Mouse (Mus musculus): ENCODE measurements around the gene Bbip1. TPM values are rescaled to one million over a fixed set of nuclear protein-coding genes. Genes with fewer than 3 reads are reported as not detected.

Gene Bbip1
- total RNA-seq (2012; rRNA removed) (71.3 and 81.9 TPM in 2 replicates), polyA plus RNA-seq (2012; ENCODE audit: insufficient read depth in 1 of 2, insufficient read length in 2 of 2, low read depth in 1 of 2, low replicate concordance in 2 of 2, missing spikeins in 1 of 2) (10 to 100 TPM in 1 of 2 experiments, not detected in 1; 75.9 TPM)

- peaks cover 0 to 60% of the 10 kb centered on the region in 2 experiments; a peak in 3 of 4 replicates for H3K36me3 ChIP-seq (ENCODE audit: control insufficient read depth in 1 of 2, insufficient read depth in 2 of 2, low read length in 2 of 2)
- peak within 1 kb of the TSS; percentile 99 for H3K27ac ChIP-seq (ENCODE audit: control insufficient read depth, low read depth, low read length)
- peak within 1 kb of the TSS; percentile 95 for H3K4me3 ChIP-seq (ENCODE audit: control insufficient read depth in 1 of 2, insufficient read depth in 1 of 2, low read depth in 2 of 2, low read length in 2 of 2)
- no peaks in the 10 kb centered on the region for H3K9me3 ChIP-seq (replicated peaks; ENCODE audit: insufficient read depth, low read length)
- peak; percentile 100 for DNase-seq (ENCODE audit: low read depth, low spot score)
- H3K79me2 ChIP-seq (ENCODE audit: control insufficient read depth, insufficient read depth, low read length, poor library complexity) = peaks cover 33% of the 10 kb centered on the region
- H3K9ac ChIP-seq (ENCODE audit: control insufficient read depth, low read depth, low read length, poor library complexity, severe bottlenecking) = peak within 1 kb of the TSS; percentile 97
- no peaks in the 10 kb centered on the region for H3K27me3 ChIP-seq (ENCODE audit: control insufficient read depth in 1 of 2, insufficient read depth in 2 of 2, low read length in 2 of 2)
- peaks cover 24 to 59% of the 10 kb centered on the region in 2 experiments for H3K4me1 ChIP-seq (ENCODE audit: control insufficient read depth in 1 of 2, insufficient read depth in 2 of 2, low read length in 2 of 2)
- TF ChIP-seq MEF2A (IDR thresholded peaks at IDR 0.05; ENCODE audit: extremely low read depth, insufficient replicate concordance, low read depth, low read length, poor library complexity, severe bottlenecking) (0 out of 2 replicates have a peak, but pooled peaks have one; percentile 24), TBP (IDR thresholded peaks at IDR 0.05; ENCODE audit: low read depth, low read length) (peak; percentile 64), TCF12 (IDR thresholded peaks at IDR 0.05; ENCODE audit: low read depth, low read length) (peak; percentile 56), ETS1 (IDR thresholded peaks at IDR 0.05; ENCODE audit: low read depth, low read length) (peak; percentile 66; the same call in 1 of the 2 replicates), JUND (IDR thresholded peaks at IDR 0.05; ENCODE audit: low read depth, low read length) (no peak), USF2 (IDR thresholded peaks at IDR 0.05; ENCODE audit: borderline replicate concordance in 1 of 2, insufficient read depth in 1 of 2, low read depth in 1 of 2, low read length in 2 of 2) (no peak), ZMIZ1 (IDR thresholded peaks at IDR 0.05; ENCODE audit: low read depth, low read length) (no peak), CTCF (IDR thresholded peaks at IDR 0.05 in 2 of 3, conservative IDR thresholded peaks at IDR 0.05 in 1 of 3; ENCODE audit: control insufficient read depth in 1 of 3, insufficient read depth in 1 of 3, low read depth in 2 of 3, low read length in 3 of 3, poor library complexity in 1 of 3, severe bottlenecking in 1 of 3) (peak in 2 of 3 experiments; percentile 38 to 47; a peak in 4 of 6 replicates), TAL1 (IDR thresholded peaks at IDR 0.05; ENCODE audit: low read length) (no peak), NRF1 (IDR thresholded peaks at IDR 0.05; ENCODE audit: insufficient read depth, low read depth, low read length, poor library complexity, severe bottlenecking) (peak; percentile 38), SIN3A (IDR thresholded peaks at IDR 0.05; ENCODE audit: low read length) (peak; percentile 96), E2F4 (IDR thresholded peaks at IDR 0.05; ENCODE audit: borderline replicate concordance, low read depth, low read length) (peak; percentile 67; the same call in 1 of the 2 replicates), GABPA (IDR thresholded peaks at IDR 0.05; ENCODE audit: low read depth, low read length) (no peak), POLR2AphosphoS5 (IDR thresholded peaks at IDR 0.05; ENCODE audit: borderline replicate concordance, low read depth, low read length) (0 out of 2 replicates have a peak, but pooled peaks have one; percentile 63), CHD1 (IDR thresholded peaks at IDR 0.05; ENCODE audit: low read depth, low read length) (0 out of 2 replicates have a peak, but pooled peaks have one; percentile 72), MXI1 (IDR thresholded peaks at IDR 0.05; ENCODE audit: low read depth, low read length) (peak; percentile 83), MAZ (IDR thresholded peaks at IDR 0.05; ENCODE audit: low read depth, low read length) (peak; percentile 89; the same call in 1 of the 2 replicates), UBTF (IDR thresholded peaks at IDR 0.05; ENCODE audit: borderline replicate concordance, insufficient read depth, low read depth, low read length) (0 out of 2 replicates have a peak, but pooled peaks have one; percentile 47), MYB (IDR thresholded peaks at IDR 0.05; ENCODE audit: low read depth, low read length) (peak; percentile 98), GATA1 (IDR thresholded peaks at IDR 0.05; ENCODE audit: low read depth, low read length) (no peak), RAD21 (IDR thresholded peaks at IDR 0.05; ENCODE audit: low read depth, low read length) (peak; percentile 0; the same call in 1 of the 2 replicates), USF1 (IDR thresholded peaks at IDR 0.05; ENCODE audit: low read depth, low read length) (no peak), CHD2 (IDR thresholded peaks at IDR 0.05; ENCODE audit: low read length) (no peak), SMC3 (IDR thresholded peaks at IDR 0.05; ENCODE audit: low read depth, low read length) (no peak; the same call in 1 of the 2 replicates), ZNF384 (IDR thresholded peaks at IDR 0.05; ENCODE audit: low read depth, low read length) (no peak), RCOR1 (IDR thresholded peaks at IDR 0.05; ENCODE audit: low read depth, low read length) (peak; percentile 16; the same call in 1 of the 2 replicates), MAX (IDR thresholded peaks at IDR 0.05; ENCODE audit: low read length) (peak; percentile 46; the same call in 1 of the 2 replicates), NELFE (IDR thresholded peaks at IDR 0.05; ENCODE audit: low read depth, low read length) (peak; percentile 62), ZC3H11A (IDR thresholded peaks at IDR 0.05; ENCODE audit: low read depth, low read length) (no peak), BHLHE40 (IDR thresholded peaks at IDR 0.05; ENCODE audit: borderline replicate concordance, low read depth, low read length) (peak; percentile 16; the same call in 1 of the 2 replicates), HCFC1 (IDR thresholded peaks at IDR 0.05; ENCODE audit: low read depth, low read length) (peak; percentile 95), KAT2A (conservative IDR thresholded peaks at IDR 0.05; ENCODE audit: low read depth, low read length) (peak; percentile 92)
Measured at GRCm38 (mm10) chr19:53943802-53944785, at the start of gene Bbip1, which contains the start of gene Shoc2. Gene Bbip1 (minus strand): TSS chr19:53944627. Gene Shoc2 (plus strand): TSS chr19:53944306.

Data from MEL (cell line).